Mouse (Mus musculus) A20 (cell line): ENCODE results near the gene Simc1.

Experiments used
- DNase-seq: peaks from one replicate; pipeline ENCODE4 v3.0.0-alpha.2; 2011; ENCODE audit warnings: low read depth, low spot score

Simc1 gene

GRCm38 (mm10) chr13:54532134-54532533 is 28.6 kb downstream of the Simc1 start:
- peak; percentile 44 for DNase-seq

- no peak for DNase-seq
These were observed 44.5 kb downstream of the Simc1 start for GRCm38 (mm10) chr13:54548036-54548435.

GRCm38 (mm10) chr13:54556176-54556575 is 52.6 kb downstream of the Simc1 start:
- no peak for DNase-seq

GRCm38 (mm10) chr13:54556796-54557195 is 53.2 kb downstream of the Simc1 start:
- no peak for DNase-seq

- DNase-seq = no peak
These were observed 54.1 kb downstream of the Simc1 start for GRCm38 (mm10) chr13:54557652-54558051.

GRCm38 (mm10) chr13:54559656-54560055 is 56.1 kb downstream of the Simc1 start:
- no peak for DNase-seq

GRCm38 (mm10) chr13:54560608-54561007 is 57.0 kb downstream of the Simc1 start:
- no peak for DNase-seq

GRCm38 (mm10) chr13:54562562-54562961 is 59.0 kb downstream of the Simc1 start:
- DNase-seq = peak; percentile 79

GRCm38 (mm10) chr13:54564232-54565200 is 60.9 kb downstream of the Simc1 start:
- peak; percentile 50 for DNase-seq

- DNase-seq = peak; percentile 94
These were observed 61.6 kb downstream of the Simc1 start, which contains the start of gene 4833439L19Rik for GRCm38 (mm10) chr13:54565201-54565581. Gene 4833439L19Rik (minus strand): TSS chr13:54565435.

- DNase-seq = no peak
These were observed 62.2 kb downstream of the Simc1 start for GRCm38 (mm10) chr13:54565594-54566345.

GRCm38 (mm10) chr13:54568380-54568779 is 64.8 kb downstream of the Simc1 start:
- DNase-seq = peak; percentile 28

- DNase-seq = peak; percentile 37
These were observed 65.7 kb downstream of the Simc1 start for GRCm38 (mm10) chr13:54569282-54569681.

- no peak for DNase-seq
These were observed 67.2 kb downstream of the Simc1 start for GRCm38 (mm10) chr13:54570736-54571135.

- no peak for DNase-seq
These were observed 68.1 kb downstream of the Simc1 start for GRCm38 (mm10) chr13:54571637-54572036.

GRCm38 (mm10) chr13:54572621-54573020 is 69.0 kb downstream of the Simc1 start:
- DNase-seq = peak; percentile 27

- peak; percentile 75 for DNase-seq
These were observed 71.4 kb downstream of the Simc1 start, which contains the start of gene Arl10 for GRCm38 (mm10) chr13:54574854-54575481. Gene Arl10 (plus strand): TSS chr13:54575015.

- DNase-seq = no peak
These were observed 71.9 kb downstream of the Simc1 start for GRCm38 (mm10) chr13:54575489-54575888.

- DNase-seq = peak; percentile 84
These were observed 74.3 kb downstream of the Simc1 start for GRCm38 (mm10) chr13:54577652-54578507.

- DNase-seq = no peak
These were observed 77.8 kb downstream of the Simc1 start for GRCm38 (mm10) chr13:54581385-54581784.

- DNase-seq = no peak
These were observed 78.5 kb downstream of the Simc1 start for GRCm38 (mm10) chr13:54582126-54582525.
